Mouse (Mus musculus) spleen, adult 2 months (tissue): ENCODE measurements around the gene Il4ra. TPM values are rescaled to one million over a fixed set of nuclear protein-coding genes. Genes with fewer than 3 reads are reported as not detected.

Source experiments
- DNase-seq, 2 experiments: peaks; one replicate each; pipeline versions ENCODE4 v3.0.0 to v3.0.0-alpha.2; 2012 to 2021; ENCODE audit warnings: low spot score in 2 of 2, low read depth in 1 of 2
- H3K27ac ChIP-seq: fragments of 200-500 bp; 2 replicates; pipeline ENCODE4 v1.5.1; 2012; ENCODE audit warnings: low read length, inconsistent platforms; ENCODE audit not compliant: insufficient read depth
- H3K27me3 ChIP-seq: fragments of 200-500 bp; 2 replicates; pipeline ENCODE4 v1.6.1; 2012; ENCODE audit warnings: mild to moderate bottlenecking, moderate library complexity, low read length, inconsistent platforms; ENCODE audit not compliant: control insufficient read depth, insufficient read depth
- H3K36me3 ChIP-seq: fragments of 200-500 bp; 2 replicates; pipeline ENCODE4 v1.6.1; 2012; ENCODE audit warnings: mild to moderate bottlenecking, low read length, inconsistent platforms; ENCODE audit not compliant: control insufficient read depth, insufficient read depth
- H3K4me1 ChIP-seq: fragments of 200-500 bp; 2 replicates; pipeline ENCODE4 v1.6.1; 2011; ENCODE audit warnings: inconsistent platforms; ENCODE audit not compliant: control insufficient read depth, insufficient read depth, insufficient read length
- H3K4me3 ChIP-seq: fragments of 200-500 bp; 2 replicates; pipeline ENCODE4 v1.5.1; 2011; ENCODE audit warnings: mild to moderate bottlenecking, inconsistent platforms; ENCODE audit not compliant: insufficient read depth, insufficient read length; ENCODE audit errors: extremely low read depth
- CTCF ChIP-seq: fragments of 200-500 bp; IDR thresholded peaks from 2 replicates; pipeline ENCODE4 v1.5.1; 2011; ENCODE audit warnings: mild to moderate bottlenecking, inconsistent platforms; ENCODE audit not compliant: insufficient read depth, insufficient read length, insufficient replicate concordance; ENCODE audit errors: extremely low read depth
- POLR2A ChIP-seq: fragments of 200-500 bp; IDR thresholded peaks from 2 replicates; pipeline ENCODE4 v1.6.1; 2011; ENCODE audit warnings: low read depth, low read length, inconsistent platforms
- WGBS: fragments of 180-500 bp; shearing (Covaris S2); methylation state at CpG from one replicate; pipeline ENCODE4 v1.1.7; 2018; 5-methylcytosine and 5-hydroxymethylcytosine counted together
- polyA plus RNA-seq: library from polyadenylated mRNA; depleted of rRNA; stranded (reverse); fragments of >200 nt; gene quantifications from 2 replicates; pipeline ENCODE4 v1.2.3, GENCODE M21; 2012

The Il4ra gene
- polyA plus RNA-seq, 1 experiment = 83.4 TPM

DNA sequence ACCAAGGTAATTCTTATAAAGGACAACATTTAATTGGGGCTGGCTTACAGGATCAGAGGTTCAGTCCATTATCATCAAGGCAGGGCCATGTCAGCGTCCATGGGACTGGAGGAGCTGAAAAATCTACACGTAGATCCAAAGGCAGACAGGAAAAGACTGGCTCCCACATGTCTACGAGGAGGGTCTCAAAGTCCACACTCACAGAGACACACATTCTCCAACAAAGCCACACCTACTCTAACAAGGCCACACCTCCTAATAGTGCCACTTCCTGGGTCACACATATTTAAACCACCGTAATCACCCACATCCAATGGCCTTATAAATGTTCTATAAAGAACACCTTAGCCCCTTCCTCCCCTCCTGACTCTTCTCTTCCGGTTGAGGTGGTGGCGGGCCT lies 5.2 kb upstream of the Il4ra start:
- Histone ChIP-seq H3K4me1 (peaks cover 31% of the 10 kb centered on the region; the same call in 1 of the 2 replicates), H3K27me3 (no peaks in the 10 kb centered on the region), H3K36me3 (no peaks in the 10 kb centered on the region), H3K4me3 (no peak overlapping the region), H3K27ac (no peak overlapping the region)
- 89% methylated on average over 6 of the region's 6 CpGs for WGBS
- TF ChIP-seq CTCF = no peak
- TF ChIP-seq POLR2A = no peak
- no peak for DNase-seq

DNA sequence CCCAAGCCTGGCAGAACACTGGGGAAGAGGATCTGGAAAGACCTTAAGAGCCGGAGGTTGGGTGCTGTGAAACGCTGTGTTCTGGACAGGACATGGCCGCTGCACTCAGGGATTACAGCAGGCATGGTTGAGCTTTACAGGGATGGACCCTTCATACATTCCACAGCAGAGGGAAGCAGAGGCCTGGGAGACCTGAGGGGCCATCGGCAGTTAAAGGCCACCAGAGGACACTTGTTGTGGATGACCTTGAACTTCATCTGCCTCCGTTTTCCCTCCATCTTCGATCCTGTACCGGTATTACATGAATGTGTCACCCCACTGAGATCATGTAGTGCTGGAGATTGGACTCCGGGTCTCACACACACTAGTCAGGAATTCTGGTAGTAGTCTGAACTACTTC lies 2.0 kb upstream of the Il4ra start:
- DNase-seq = no peak
- H3K4me3 ChIP-seq = no peak overlapping the region
- H3K4me1 ChIP-seq = peaks cover 17% of the 10 kb centered on the region; the same call in 1 of the 2 replicates
- no peaks in the 10 kb centered on the region for H3K27me3 ChIP-seq
- WGBS = 90% methylated on average over 8 of the region's 8 CpGs
- no peaks in the 10 kb centered on the region for H3K36me3 ChIP-seq
- no peak for TF ChIP-seq CTCF
- TF ChIP-seq POLR2A = no peak
- no peak overlapping the region for H3K27ac ChIP-seq

DNA sequence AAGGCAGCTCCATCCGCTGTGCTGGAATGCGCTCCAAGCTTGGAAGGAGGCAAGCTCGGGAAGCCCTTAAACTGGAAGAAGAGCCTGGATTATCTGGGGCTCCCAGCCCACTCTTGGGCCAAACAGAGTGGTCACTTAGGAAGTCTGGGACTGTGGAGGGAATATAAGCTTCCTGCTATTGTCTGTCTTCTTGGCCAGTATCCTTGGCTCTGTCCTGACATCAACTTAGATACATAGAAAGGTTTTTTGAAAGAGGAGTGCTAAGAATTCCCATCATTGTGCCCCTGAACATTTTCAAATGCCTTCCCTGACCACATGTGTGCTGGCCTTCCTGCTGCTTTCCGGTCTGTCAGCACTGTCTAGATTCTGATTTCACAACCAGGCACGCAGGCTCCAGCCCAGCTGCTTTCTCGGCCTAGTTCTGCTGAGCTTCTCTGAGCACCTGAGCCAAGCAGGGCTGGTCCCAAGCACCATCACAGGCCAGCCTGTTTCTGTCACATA lies 989 bp upstream of the Il4ra start:
- peaks cover 17% of the 10 kb centered on the region; the same call in 1 of the 2 replicates for H3K4me1 ChIP-seq
- no peak for DNase-seq
- TF ChIP-seq POLR2A (no peak), CTCF (no peak)
- WGBS = 63% methylated on average over 6 of the region's 6 CpGs
- no peak overlapping the region for H3K4me3 ChIP-seq
- no peaks in the 10 kb centered on the region for H3K36me3 ChIP-seq
- 0 out of 2 replicates have a peak overlapping the region, but pooled peaks have one; percentile 6 for H3K27ac ChIP-seq
- no peaks in the 10 kb centered on the region for H3K27me3 ChIP-seq

DNA sequence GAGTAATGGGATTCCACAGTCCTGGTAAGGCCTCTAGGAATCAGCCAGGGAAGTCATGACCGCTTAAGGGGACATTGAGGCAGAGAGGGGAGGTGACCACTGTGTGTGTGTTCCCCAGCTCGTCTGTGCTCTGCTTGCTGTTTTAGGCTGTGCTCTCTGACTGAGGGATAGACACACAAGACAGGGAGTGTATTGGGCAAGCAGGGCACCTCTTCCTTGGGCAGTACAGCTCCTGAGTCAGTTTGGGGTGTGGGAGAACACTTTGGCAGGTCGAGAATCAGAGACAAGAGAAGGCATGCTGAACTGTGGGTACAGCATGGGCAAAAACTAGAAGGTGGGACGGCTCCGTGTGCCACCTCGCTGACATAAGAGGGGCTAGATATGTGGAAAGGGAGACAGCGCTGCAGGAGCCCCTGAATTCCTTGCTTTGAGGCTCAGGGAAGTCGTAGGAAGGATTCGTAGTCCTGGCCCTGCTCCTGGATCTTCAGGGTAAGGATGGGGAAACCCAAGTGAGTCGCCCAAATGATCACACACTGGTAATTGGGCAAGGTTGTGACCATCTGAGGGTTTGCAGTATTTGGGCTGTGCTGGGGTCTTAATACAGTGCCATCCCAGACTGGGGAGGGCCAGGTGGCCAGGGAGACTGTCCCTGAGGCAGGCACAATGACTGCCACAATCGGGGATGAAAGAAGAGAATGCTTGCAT lies 1.1 kb downstream of the Il4ra start:
- 28% methylated on average over 11 of the region's 11 CpGs for WGBS
- peaks cover 35% of the 10 kb centered on the region; the same call in 1 of the 2 replicates for H3K4me1 ChIP-seq
- TF ChIP-seq POLR2A (no peak), CTCF (no peak)
- H3K27me3 ChIP-seq = no peaks in the 10 kb centered on the region
- DNase-seq = no peak
- no peaks in the 10 kb centered on the region for H3K36me3 ChIP-seq
- peak overlapping the region; percentile 87 for H3K27ac ChIP-seq
- peak overlapping the region; percentile 95 for H3K4me3 ChIP-seq

DNA sequence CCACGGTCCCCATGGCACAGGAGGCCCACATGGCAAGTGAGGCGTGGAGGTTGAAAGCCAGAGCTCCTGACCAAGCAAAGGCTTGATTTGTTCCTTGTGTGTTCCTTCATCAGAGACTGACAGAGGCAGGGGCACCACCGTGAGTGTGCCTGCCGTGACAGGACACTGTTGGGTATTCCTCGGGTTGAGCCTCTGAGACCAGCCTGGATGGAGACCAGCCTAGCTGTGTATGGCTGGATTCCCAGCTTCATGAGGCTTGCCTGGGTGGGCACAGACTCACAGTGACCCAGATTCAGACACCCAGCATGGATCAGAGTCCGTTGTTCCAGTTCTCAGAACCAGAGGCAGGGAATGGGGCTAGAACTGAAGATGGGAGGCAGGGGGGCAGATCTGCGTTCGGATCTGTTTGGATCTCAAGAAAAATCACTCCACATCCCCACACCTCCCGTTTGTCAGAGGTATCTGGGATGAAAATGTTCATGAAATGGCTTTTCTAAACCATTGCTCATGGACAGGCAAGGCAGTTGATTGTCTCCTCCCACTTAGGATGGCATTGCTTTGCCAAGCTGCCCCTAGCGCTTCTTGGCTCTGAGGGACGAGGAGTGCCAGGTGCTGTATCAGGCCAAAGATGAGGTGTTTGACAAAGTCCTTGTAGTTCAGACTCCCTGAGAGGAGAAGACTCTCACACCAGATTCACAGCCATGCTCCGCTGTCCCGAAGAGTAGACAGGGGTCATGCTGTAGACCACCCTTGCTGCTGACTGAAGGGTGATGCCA lies 1.9 kb downstream of the Il4ra start:
- Histone ChIP-seq H3K4me3 (peak overlapping the region; percentile 95), H3K27me3 (no peaks in the 10 kb centered on the region), H3K36me3 (no peaks in the 10 kb centered on the region), H3K4me1 (peaks cover 42% of the 10 kb centered on the region; the same call in 1 of the 2 replicates), H3K27ac (peak overlapping the region; percentile 87)
- TF ChIP-seq CTCF (no peak), POLR2A (no peak)
- DNase-seq = no peak
- WGBS = 58% methylated on average over 13 of the region's 13 CpGs

DNA sequence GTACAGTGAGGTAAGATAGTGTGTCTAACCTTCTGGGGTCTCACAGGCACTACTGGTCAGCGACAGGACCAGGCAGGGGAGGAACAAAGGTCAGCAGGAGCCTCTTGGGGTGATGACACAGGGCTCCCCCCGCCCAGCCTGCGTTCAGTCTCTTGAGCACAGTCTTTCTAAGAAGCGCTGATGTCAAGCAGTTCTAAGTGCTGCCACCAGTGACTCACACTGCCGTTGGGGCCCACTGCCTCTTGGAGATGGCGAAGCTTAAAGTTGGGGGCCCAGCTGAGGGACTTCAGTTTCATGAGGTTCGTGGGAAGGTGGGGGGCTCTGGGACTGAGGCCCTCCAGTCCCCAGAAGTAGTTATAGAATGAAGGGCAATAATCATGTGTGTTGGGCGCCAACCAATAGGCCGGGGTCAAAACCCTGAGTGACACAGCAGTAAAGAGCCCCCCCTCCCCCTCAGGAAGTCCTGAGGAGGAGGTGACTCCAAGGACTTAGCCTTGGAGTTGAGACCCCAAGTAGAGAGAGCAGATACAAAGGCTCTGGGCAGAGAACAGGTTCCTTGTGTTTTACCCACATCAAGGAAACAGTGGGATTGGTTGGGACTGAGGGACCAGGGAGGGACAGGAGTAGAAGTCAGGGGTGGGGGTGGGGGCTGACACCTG lies 2.7 kb downstream of the Il4ra start:
- Histone ChIP-seq H3K27me3 (no peaks in the 10 kb centered on the region), H3K27ac (peak overlapping the region; percentile 87), H3K36me3 (peaks cover 1% of the 10 kb centered on the region; the same call in 1 of the 2 replicates), H3K4me3 (peak overlapping the region; percentile 95), H3K4me1 (peaks cover 50% of the 10 kb centered on the region; the same call in 1 of the 2 replicates)
- 55% methylated on average over 9 of the region's 9 CpGs for WGBS
- no peak for DNase-seq
- no peak for TF ChIP-seq POLR2A
